Mouse (Mus musculus): ENCODE data around the gene Timm44. TPM values are rescaled to one million over a fixed set of nuclear protein-coding genes. Genes with fewer than 3 reads are reported as not detected.

Gene Timm44
- total and polyA plus RNA-seq, 3 experiments, result 92.4 to 105 (median 92.8) TPM

DNA sequence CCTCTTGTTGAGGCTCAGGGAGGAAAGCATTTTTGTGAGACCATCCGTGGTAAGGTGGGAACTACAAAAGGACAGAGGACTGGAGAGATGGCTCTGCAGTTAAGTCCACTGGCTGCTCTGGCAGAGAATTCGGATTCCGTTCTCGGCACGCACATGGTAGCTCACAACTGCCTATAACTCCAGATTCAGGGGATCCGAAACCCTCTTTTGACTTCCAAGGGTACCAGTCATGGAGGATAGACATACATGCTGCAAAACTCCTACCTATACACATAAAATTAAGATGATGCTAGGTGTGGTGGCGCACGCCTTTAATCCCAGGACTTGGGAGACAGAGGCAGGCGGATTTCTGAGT is 375 bp upstream of the Timm44 start:
- DNase-seq, result no peak
- intact Hi-C loops (cut with DNase I), result no loop called here
- Histone ChIP-seq H3K4me1 (ENCODE audit: control insufficient read depth, insufficient read depth, low read length) (no peaks in the 10 kb centered on the region; the same call in 1 of the 2 replicates), H3K9ac (ENCODE audit: low read depth, low read length) (peak overlapping the region; percentile 67), H3K79me2 (replicated peaks; ENCODE audit: control insufficient read depth, insufficient read depth, low read length) (peaks cover 2% of the 10 kb centered on the region), H3K4me3 (peak overlapping the region; percentile 86), H3K36me3 (ENCODE audit: control insufficient read depth, insufficient read depth, low read length) (peaks cover 9% of the 10 kb centered on the region), H3K27me3 (ENCODE audit: control insufficient read depth, insufficient read depth, low read length) (no peaks in the 10 kb centered on the region), H3K27ac (peak overlapping the region; percentile 79)
- TF ChIP-seq POLR2A (IDR thresholded peaks at IDR 0.05; ENCODE audit: insufficient read depth, low read depth, low read length) (no peak), CTCF (IDR thresholded peaks at IDR 0.05) (no peak), EP300 (IDR thresholded peaks at IDR 0.05; ENCODE audit: insufficient read depth, low read depth, low read length) (no peak)
- WGBS, result 19% methylated on average over 9 of the region's 9 CpGs

DNA sequence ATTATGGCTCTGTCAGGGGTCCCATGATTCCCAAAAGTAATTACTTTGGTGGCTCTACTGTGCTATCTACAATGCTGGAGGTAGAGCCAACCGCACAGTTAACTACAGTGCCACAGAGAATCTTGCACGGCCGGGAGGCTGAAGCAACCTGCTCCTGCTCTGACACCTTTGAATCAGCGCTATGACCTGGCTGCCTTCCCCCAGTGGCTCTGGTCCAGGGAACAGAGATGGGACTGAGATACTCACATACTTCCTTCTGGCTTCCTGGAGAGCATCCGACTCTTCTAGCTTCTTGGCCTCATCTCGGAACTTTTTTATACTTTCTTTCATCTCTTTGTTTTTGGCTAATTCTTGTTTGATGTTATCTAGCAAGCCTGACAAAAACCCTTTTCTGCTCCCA is 6.1 kb downstream of the Timm44 start:
- Histone ChIP-seq H3K27me3 (ENCODE audit: control insufficient read depth, insufficient read depth, low read length) (no peaks in the 10 kb centered on the region), H3K36me3 (ENCODE audit: control insufficient read depth, insufficient read depth, low read length) (peaks cover 4% of the 10 kb centered on the region), H3K4me3 (no peak overlapping the region), H3K9ac (ENCODE audit: low read depth, low read length) (no peak overlapping the region), H3K27ac (no peak overlapping the region), H3K4me1 (ENCODE audit: control insufficient read depth, insufficient read depth, low read length) (no peaks in the 10 kb centered on the region), H3K79me2 (replicated peaks; ENCODE audit: control insufficient read depth, insufficient read depth, low read length) (no peaks in the 10 kb centered on the region; the same call in 1 of the 2 replicates)
- no peak for TF ChIP-seq EP300 (IDR thresholded peaks at IDR 0.05; ENCODE audit: insufficient read depth, low read depth, low read length)
- no peak for TF ChIP-seq CTCF (IDR thresholded peaks at IDR 0.05)
- TF ChIP-seq POLR2A (IDR thresholded peaks at IDR 0.05; ENCODE audit: insufficient read depth, low read depth, low read length), result no peak
- intact Hi-C loops (cut with DNase I), result no loop called here
- 69% methylated on average over 6 of the region's 6 CpGs for WGBS
- no peak for DNase-seq

DNA sequence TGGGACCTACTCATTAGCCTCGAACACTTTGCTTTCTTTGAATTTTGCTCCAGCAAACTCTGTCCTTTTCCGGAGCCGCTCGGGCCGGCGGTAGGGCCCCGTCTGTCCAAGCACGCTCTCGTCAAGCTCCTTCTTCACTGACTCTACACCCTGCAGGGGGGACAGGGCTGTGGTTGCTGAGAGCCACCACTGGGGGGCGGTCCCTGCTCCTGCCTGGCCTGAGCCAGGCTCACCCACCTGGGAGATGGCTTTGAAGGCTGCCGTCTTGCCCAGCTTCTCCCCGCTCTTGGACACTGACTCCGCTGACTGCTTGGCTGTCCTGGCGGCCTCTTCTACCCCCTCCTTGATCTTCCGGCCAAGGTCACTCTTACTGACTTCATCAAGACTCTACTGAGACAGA is 8.1 kb downstream of the Timm44 start:
- intact Hi-C loops (cut with DNase I), result no loop called here
- whole genome bisulfite sequencing, result 80% methylated on average over 15 of the region's 15 CpGs
- TF ChIP-seq EP300 (IDR thresholded peaks at IDR 0.05; ENCODE audit: insufficient read depth, low read depth, low read length) (no peak), CTCF (IDR thresholded peaks at IDR 0.05) (peak; percentile 58)
- no peaks in the 10 kb centered on the region for H3K79me2 ChIP-seq (replicated peaks; ENCODE audit: control insufficient read depth, insufficient read depth, low read length)
- no peaks in the 10 kb centered on the region for H3K36me3 ChIP-seq (ENCODE audit: control insufficient read depth, insufficient read depth, low read length)
- no peak for DNase-seq
- no peak overlapping the region for H3K9ac ChIP-seq (ENCODE audit: low read depth, low read length)
- no peak overlapping the region for H3K27ac ChIP-seq
- no peaks in the 10 kb centered on the region for H3K4me1 ChIP-seq (ENCODE audit: control insufficient read depth, insufficient read depth, low read length)
- no peak overlapping the region for H3K4me3 ChIP-seq
- no peaks in the 10 kb centered on the region for H3K27me3 ChIP-seq (ENCODE audit: control insufficient read depth, insufficient read depth, low read length)

- Histone ChIP-seq H3K4me1 (ENCODE audit: control insufficient read depth, insufficient read depth, low read length) (no peaks in the 10 kb centered on the region), H3K27me3 (ENCODE audit: control insufficient read depth, insufficient read depth, low read length) (no peaks in the 10 kb centered on the region), H3K9ac (ENCODE audit: low read depth, low read length) (no peak overlapping the region), H3K4me3 (no peak overlapping the region), H3K27ac (no peak overlapping the region), H3K36me3 (ENCODE audit: control insufficient read depth, insufficient read depth, low read length) (no peaks in the 10 kb centered on the region), H3K79me2 (replicated peaks; ENCODE audit: control insufficient read depth, insufficient read depth, low read length) (no peaks in the 10 kb centered on the region)
- TF ChIP-seq EP300 (IDR thresholded peaks at IDR 0.05; ENCODE audit: insufficient read depth, low read depth, low read length) (no peak), POLR2A (IDR thresholded peaks at IDR 0.05; ENCODE audit: insufficient read depth, low read depth, low read length) (no peak), CTCF (IDR thresholded peaks at IDR 0.05) (no peak)
- intact Hi-C loops (cut with DNase I), result no loop called here
- WGBS, result 87% methylated on average over 15 of the region's 15 CpGs
- DNase-seq, result no peak
Measured at GRCm38 (mm10) chr8:4265160-4265914, 10.4 kb downstream of the Timm44 start.

GRCm38 (mm10) chr8:4263105-4263791 is 12.5 kb downstream of the Timm44 start:
- peaks cover 3% of the 10 kb centered on the region for H3K4me1 ChIP-seq (ENCODE audit: control insufficient read depth, insufficient read depth, low read length)
- TF ChIP-seq POLR2A (IDR thresholded peaks at IDR 0.05; ENCODE audit: insufficient read depth, low read depth, low read length) (no peak), CTCF (IDR thresholded peaks at IDR 0.05) (no peak), EP300 (IDR thresholded peaks at IDR 0.05; ENCODE audit: insufficient read depth, low read depth, low read length) (no peak)
- DNase-seq, result no peak
- 72% methylated on average over 8 of the region's 8 CpGs for WGBS
- no peaks in the 10 kb centered on the region for H3K36me3 ChIP-seq (ENCODE audit: control insufficient read depth, insufficient read depth, low read length)
- H3K27me3 ChIP-seq (ENCODE audit: control insufficient read depth, insufficient read depth, low read length), result no peaks in the 10 kb centered on the region
- H3K79me2 ChIP-seq (replicated peaks; ENCODE audit: control insufficient read depth, insufficient read depth, low read length), result no peaks in the 10 kb centered on the region
- H3K9ac ChIP-seq (ENCODE audit: low read depth, low read length), result no peak overlapping the region
- H3K4me3 ChIP-seq, result no peak overlapping the region
- intact Hi-C loops (cut with DNase I), result no loop called here
- no peak overlapping the region for H3K27ac ChIP-seq

GRCm38 (mm10) chr8:4259805-4260170 is 15.9 kb downstream of the Timm44 start:
- DNase-seq, result no peak

More at GRCm38 (mm10) chr8:4259805-4260170, 15.9 kb downstream of the Timm44 start:
- Histone ChIP-seq H3K79me2 (replicated peaks; ENCODE audit: control insufficient read depth, insufficient read depth, low read length) (no peaks in the 10 kb centered on the region), H3K9ac (ENCODE audit: low read depth, low read length) (no peak overlapping the region), H3K36me3 (ENCODE audit: control insufficient read depth, insufficient read depth, low read length) (no peaks in the 10 kb centered on the region), H3K27ac (no peak overlapping the region), H3K4me1 (ENCODE audit: control insufficient read depth, insufficient read depth, low read length) (peaks cover 3% of the 10 kb centered on the region), H3K27me3 (ENCODE audit: control insufficient read depth, insufficient read depth, low read length) (no peaks in the 10 kb centered on the region), H3K4me3 (no peak overlapping the region)
- no peak for TF ChIP-seq POLR2A (IDR thresholded peaks at IDR 0.05; ENCODE audit: insufficient read depth, low read depth, low read length)
- no peak for TF ChIP-seq CTCF (IDR thresholded peaks at IDR 0.05)
- no peak for TF ChIP-seq EP300 (IDR thresholded peaks at IDR 0.05; ENCODE audit: insufficient read depth, low read depth, low read length)
- intact Hi-C loops (cut with DNase I), result loop anchor here (1.0 kb wide), 1 partner anchor 16 kb away; the partner anchor contains the start of gene Timm44
- 82% methylated on average over 4 of the region's 4 CpGs for WGBS

All from heart, adult 2 months (tissue).